Mouse (Mus musculus) liver, adult 2 months (tissue): ENCODE data around the gene Ampd3.

Experiments used
- CTCF ChIP-seq: fragments of 200-500 bp; IDR thresholded peaks from 2 replicates; pipeline ENCODE4 v1.5.1; 2011; ENCODE audit warnings: low read depth, low read length, control low read depth
- POLR2A ChIP-seq: fragments of 200-500 bp; IDR thresholded peaks from 2 replicates; pipeline ENCODE4 v1.6.1; 2011; ENCODE audit warnings: low read length, control low read depth; ENCODE audit not compliant: insufficient read depth; ENCODE audit errors: extremely low read depth

- TF ChIP-seq CTCF: no peak
- TF ChIP-seq POLR2A: no peak
These were observed 55.1 kb downstream of the Ampd3 start for GRCm38 (mm10) chr7:110823076-110823475.
